Mouse (Mus musculus): ENCODE measurements around the gene Ntrk1. TPM values are rescaled to one million over a fixed set of nuclear protein-coding genes. Genes with fewer than 3 reads are reported as not detected.

Gene Ntrk1
- total RNA-seq, 1 experiment: 3.8 TPM

DNA sequence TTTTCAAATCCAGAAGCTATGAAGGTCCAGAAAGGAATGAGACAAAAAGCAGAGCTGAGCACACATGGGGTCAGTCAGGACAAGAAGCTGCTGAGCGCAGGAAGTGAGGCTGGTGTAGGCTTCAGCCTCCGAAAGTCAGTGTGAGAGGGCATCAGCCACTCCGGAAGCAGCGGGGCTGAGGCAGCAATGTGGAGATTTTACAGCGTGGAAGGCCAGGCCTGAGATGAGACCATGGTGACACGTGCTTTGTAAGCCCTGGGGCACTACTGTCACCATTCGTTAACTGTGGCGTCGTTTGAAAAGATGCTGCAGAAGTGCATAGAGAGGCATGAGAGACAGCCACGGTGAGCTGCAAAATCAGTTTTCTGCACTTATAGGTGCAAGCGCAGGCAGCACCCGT lies 23.3 kb upstream of the Ntrk1 start:
- no peaks in the 10 kb centered on the region for H3K36me3 ChIP-seq (ENCODE audit: control insufficient read depth, insufficient read depth, low read length, poor library complexity, severe bottlenecking)
- H3K27ac ChIP-seq (ENCODE audit: insufficient read depth, low read depth, low read length, poor library complexity, severe bottlenecking): no peak overlapping the region
- peaks cover 0 to 4% of the 10 kb centered on the region in 2 experiments; a peak in 1 of 4 replicates for H3K4me1 ChIP-seq (ENCODE audit: control insufficient read depth in 2 of 2, insufficient read depth in 2 of 2, low read length in 2 of 2, poor library complexity in 1 of 2)
- in situ Hi-C loops (cut with MboI; ENCODE audit: low sequenced_read_pairs in 2 of 2, unreplicated experiment in 2 of 2): no loop called here
- H3K9ac ChIP-seq (ENCODE audit: insufficient read depth, low read depth, low read length, poor library complexity, severe bottlenecking): no peak overlapping the region
- DNase-seq (ENCODE audit: low read depth, low spot score): no peak
- no peak overlapping the region for H3K4me3 ChIP-seq (ENCODE audit: insufficient read depth in 1 of 2, low read depth in 1 of 2, low read length in 2 of 2, poor library complexity in 1 of 2, severe bottlenecking in 1 of 2)
- no peaks in the 10 kb centered on the region for H3K9me3 ChIP-seq (ENCODE audit: control insufficient read depth, insufficient read depth, low read depth, low read length)
- TF ChIP-seq ZC3H11A (IDR thresholded peaks at IDR 0.05; ENCODE audit: borderline replicate concordance, low read depth, low read length): no peak
- TF ChIP-seq HCFC1 (IDR thresholded peaks at IDR 0.05; ENCODE audit: borderline replicate concordance, insufficient read depth, low read length): no peak
- TF ChIP-seq ZNF384 (IDR thresholded peaks at IDR 0.05; ENCODE audit: low read depth, low read length): no peak
- TF ChIP-seq CHD2 (IDR thresholded peaks at IDR 0.05; ENCODE audit: low read depth, low read length): no peak
- no peak for TF ChIP-seq MAFK (IDR thresholded peaks at IDR 0.05; ENCODE audit: insufficient read depth, low read depth, low read length)

DNA sequence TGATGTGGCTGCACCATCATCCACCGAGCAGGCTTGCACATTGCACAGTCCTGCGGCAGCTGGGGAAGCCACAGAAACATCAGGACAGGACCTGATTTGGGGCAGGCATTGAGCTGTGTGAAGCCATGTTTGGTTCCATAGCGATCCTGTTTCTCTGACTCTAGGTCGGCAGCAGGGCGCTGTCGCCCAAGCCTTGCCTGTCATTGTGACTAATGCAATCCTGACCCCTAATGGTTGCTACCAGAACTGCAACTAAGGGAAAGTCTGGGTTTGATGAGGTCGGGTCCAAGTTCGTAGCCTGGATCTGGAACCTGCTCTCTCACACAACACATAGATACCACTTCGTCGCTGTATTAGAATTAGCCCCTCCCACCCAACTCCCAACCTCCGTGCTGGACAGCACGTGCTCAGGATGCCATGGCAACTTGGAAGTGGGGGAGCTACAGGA lies 21.7 kb upstream of the Ntrk1 start:
- Histone ChIP-seq H3K9me3 (ENCODE audit: control insufficient read depth, insufficient read depth, low read depth, low read length) (no peaks in the 10 kb centered on the region), H3K27ac (ENCODE audit: insufficient read depth, low read depth, low read length, poor library complexity, severe bottlenecking) (no peak overlapping the region), H3K9ac (ENCODE audit: insufficient read depth, low read depth, low read length, poor library complexity, severe bottlenecking) (peak overlapping the region; percentile 34; the same call in 1 of the 2 replicates), H3K4me3 (ENCODE audit: insufficient read depth in 1 of 2, low read depth in 1 of 2, low read length in 2 of 2, poor library complexity in 1 of 2, severe bottlenecking in 1 of 2) (no peak overlapping the region), H3K4me1 (ENCODE audit: control insufficient read depth in 2 of 2, insufficient read depth in 2 of 2, low read length in 2 of 2, poor library complexity in 1 of 2) (peaks cover 0 to 4% of the 10 kb centered on the region in 2 experiments; a peak in 1 of 4 replicates), H3K36me3 (ENCODE audit: control insufficient read depth, insufficient read depth, low read length, poor library complexity, severe bottlenecking) (no peaks in the 10 kb centered on the region)
- DNase-seq (ENCODE audit: low read depth, low spot score): peak; percentile 94
- TF ChIP-seq ZNF384 (IDR thresholded peaks at IDR 0.05; ENCODE audit: low read depth, low read length): no peak
- no peak; the same call in 1 of the 2 replicates for TF ChIP-seq ZC3H11A (IDR thresholded peaks at IDR 0.05; ENCODE audit: borderline replicate concordance, low read depth, low read length)
- no peak for TF ChIP-seq MAFK (IDR thresholded peaks at IDR 0.05; ENCODE audit: insufficient read depth, low read depth, low read length)
- TF ChIP-seq CHD2 (IDR thresholded peaks at IDR 0.05; ENCODE audit: low read depth, low read length): no peak
- no peak for TF ChIP-seq HCFC1 (IDR thresholded peaks at IDR 0.05; ENCODE audit: borderline replicate concordance, insufficient read depth, low read length)
- in situ Hi-C loops (cut with MboI; ENCODE audit: low sequenced_read_pairs in 2 of 2, unreplicated experiment in 2 of 2): no loop called here

DNA sequence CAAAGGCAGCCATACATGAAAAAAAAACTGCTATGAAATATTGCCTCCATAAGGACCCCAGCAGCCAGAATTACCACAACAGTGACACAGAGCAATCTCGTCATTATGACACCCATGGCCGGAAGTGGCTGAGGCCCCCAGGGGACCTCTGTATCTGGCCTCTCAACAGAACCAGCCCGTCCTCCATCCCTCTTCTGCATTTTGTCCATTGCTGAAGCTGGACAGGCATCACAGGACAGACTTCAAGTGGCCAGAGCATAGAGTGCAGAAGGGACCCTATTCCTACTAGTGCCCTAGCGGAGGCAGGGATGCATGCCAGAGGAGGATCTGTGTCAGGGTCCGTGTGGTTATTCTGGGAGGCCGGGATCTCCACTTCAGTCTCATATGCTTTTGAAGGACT lies 21.2 kb upstream of the Ntrk1 start:
- DNase-seq (ENCODE audit: low read depth, low spot score): no peak
- no peak for TF ChIP-seq CHD2 (IDR thresholded peaks at IDR 0.05; ENCODE audit: low read depth, low read length)
- no peak for TF ChIP-seq ZC3H11A (IDR thresholded peaks at IDR 0.05; ENCODE audit: borderline replicate concordance, low read depth, low read length)
- TF ChIP-seq MAFK (IDR thresholded peaks at IDR 0.05; ENCODE audit: insufficient read depth, low read depth, low read length): no peak
- no peak for TF ChIP-seq HCFC1 (IDR thresholded peaks at IDR 0.05; ENCODE audit: borderline replicate concordance, insufficient read depth, low read length)
- TF ChIP-seq ZNF384 (IDR thresholded peaks at IDR 0.05; ENCODE audit: low read depth, low read length): no peak
- H3K4me3 ChIP-seq (ENCODE audit: insufficient read depth in 1 of 2, low read depth in 1 of 2, low read length in 2 of 2, poor library complexity in 1 of 2, severe bottlenecking in 1 of 2): no peak overlapping the region
- H3K9me3 ChIP-seq (ENCODE audit: control insufficient read depth, insufficient read depth, low read depth, low read length): no peaks in the 10 kb centered on the region
- H3K27ac ChIP-seq (ENCODE audit: insufficient read depth, low read depth, low read length, poor library complexity, severe bottlenecking): no peak overlapping the region
- peaks cover 0 to 4% of the 10 kb centered on the region in 2 experiments; a peak in 1 of 4 replicates for H3K4me1 ChIP-seq (ENCODE audit: control insufficient read depth in 2 of 2, insufficient read depth in 2 of 2, low read length in 2 of 2, poor library complexity in 1 of 2)
- peak overlapping the region; percentile 34; the same call in 1 of the 2 replicates for H3K9ac ChIP-seq (ENCODE audit: insufficient read depth, low read depth, low read length, poor library complexity, severe bottlenecking)
- H3K36me3 ChIP-seq (ENCODE audit: control insufficient read depth, insufficient read depth, low read length, poor library complexity, severe bottlenecking): no peaks in the 10 kb centered on the region
- in situ Hi-C loops (cut with MboI; ENCODE audit: low sequenced_read_pairs in 2 of 2, unreplicated experiment in 2 of 2): no loop called here

DNA sequence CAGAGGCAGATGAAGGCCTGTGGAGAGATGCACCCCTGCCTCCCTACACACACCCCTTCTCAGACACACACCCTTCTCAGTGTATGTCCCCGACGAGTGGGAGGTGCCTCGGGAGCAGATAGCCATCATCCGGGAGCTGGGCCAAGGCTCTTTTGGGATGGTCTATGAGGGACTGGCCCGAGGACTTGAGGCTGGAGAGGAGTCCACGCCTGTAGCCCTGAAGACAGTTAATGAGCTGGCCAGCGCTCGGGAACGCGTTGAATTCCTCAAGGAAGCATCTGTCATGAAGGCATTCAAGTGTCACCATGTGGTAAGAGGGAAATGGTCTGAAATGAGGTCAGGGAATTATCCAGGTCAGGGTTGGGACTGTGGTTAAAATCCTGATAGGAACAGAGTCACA lies 17.9 kb upstream of the Ntrk1 start:
- Histone ChIP-seq H3K27ac (ENCODE audit: insufficient read depth, low read depth, low read length, poor library complexity, severe bottlenecking) (no peak overlapping the region), H3K4me1 (ENCODE audit: control insufficient read depth in 2 of 2, insufficient read depth in 2 of 2, low read length in 2 of 2, poor library complexity in 1 of 2) (peaks cover 0 to 7% of the 10 kb centered on the region in 2 experiments; a peak in 1 of 4 replicates), H3K9me3 (ENCODE audit: control insufficient read depth, insufficient read depth, low read depth, low read length) (no peaks in the 10 kb centered on the region), H3K9ac (ENCODE audit: insufficient read depth, low read depth, low read length, poor library complexity, severe bottlenecking) (no peak overlapping the region), H3K4me3 (ENCODE audit: insufficient read depth in 1 of 2, low read depth in 1 of 2, low read length in 2 of 2, poor library complexity in 1 of 2, severe bottlenecking in 1 of 2) (no peak overlapping the region), H3K36me3 (ENCODE audit: control insufficient read depth, insufficient read depth, low read length, poor library complexity, severe bottlenecking) (no peaks in the 10 kb centered on the region)
- no peak for DNase-seq (ENCODE audit: low read depth, low spot score)
- in situ Hi-C loops (cut with MboI; ENCODE audit: low sequenced_read_pairs in 2 of 2, unreplicated experiment in 2 of 2): no loop called here
- no peak for TF ChIP-seq HCFC1 (IDR thresholded peaks at IDR 0.05; ENCODE audit: borderline replicate concordance, insufficient read depth, low read length)
- no peak for TF ChIP-seq ZNF384 (IDR thresholded peaks at IDR 0.05; ENCODE audit: low read depth, low read length)
- TF ChIP-seq CHD2 (IDR thresholded peaks at IDR 0.05; ENCODE audit: low read depth, low read length): no peak
- TF ChIP-seq ZC3H11A (IDR thresholded peaks at IDR 0.05; ENCODE audit: borderline replicate concordance, low read depth, low read length): no peak
- TF ChIP-seq MAFK (IDR thresholded peaks at IDR 0.05; ENCODE audit: insufficient read depth, low read depth, low read length): no peak

All from ES-E14 (cell line).